Comparison of ENCODE assay signal across 22 mouse cellular contexts in the genomic region with DNA sequence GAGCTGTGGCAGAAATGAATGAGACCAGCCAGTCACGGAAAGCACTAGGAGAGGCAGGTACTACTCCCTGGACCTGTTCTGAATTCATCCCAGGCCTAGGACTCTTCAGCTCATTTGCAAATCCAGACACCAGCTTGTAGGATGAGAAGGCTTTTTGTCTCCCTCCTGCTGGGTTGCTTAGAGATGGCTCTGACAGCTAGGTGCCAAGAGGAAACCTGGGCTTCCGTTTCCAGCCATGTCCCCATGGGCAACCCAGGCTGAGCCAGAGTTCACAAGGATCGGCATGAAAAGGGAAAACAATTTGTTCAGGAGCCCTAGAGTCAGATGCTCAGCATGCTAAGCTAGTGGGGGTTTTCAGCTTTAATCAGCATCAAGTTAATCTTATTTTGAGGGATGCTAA.
A peak's percentile ranks its signal among the peaks of the same experiment; 100 is the strongest.
DNase-seq lines count a peak whose midpoint lies in the region; ATAC-seq and TF ChIP-seq lines count a peak whose summit lies in the region.
"Had no signal": no experiment of that assay in that cellular context is flagged by ENCODE, and none has a peak within 500 bp of the region (broad histone marks: within the 10 kb centered on the region; RNA-seq: fewer than 3 reads in every experiment).

No protein-coding gene starts in this region.

- WGBS in intestine, postnatal 0 days, result 63% methylated on average over 3 of the region's 3 CpGs

- no peaks in the 10 kb centered on the region for H3K9me3 ChIP-seq in intestine, postnatal 0 days (ENCODE audit: control insufficient read depth)
- H3K9me3 ChIP-seq: embryonic facial prominence, embryonic 15.5 days; forebrain, embryonic 10.5 days; heart, embryonic 13.5 days; hindbrain, embryonic 12.5 days had no signal

- no peak overlapping the region for H3K4me3 ChIP-seq in layer of hippocampus, adult 2 months
- no peak overlapping the region for H3K4me3 ChIP-seq in intestine, postnatal 0 days (ENCODE audit: low read depth, low read length)
- H3K4me3 ChIP-seq: embryonic facial prominence, embryonic 15.5 days; erythroblast, embryonic 14.5 days; forebrain, embryonic 10.5 days; heart, embryonic 13.5 days; hindbrain, embryonic 12.5 days had no signal

- no peak for ATAC-seq in intestine, postnatal 0 days
- ATAC-seq: forebrain, embryonic 16.5 days; hindbrain, postnatal 0 days; Patski had no signal

- H3K36me3 ChIP-seq in intestine, postnatal 0 days (ENCODE audit: control insufficient read depth, insufficient read depth), result no peaks in the 10 kb centered on the region
- H3K36me3 ChIP-seq: embryonic facial prominence, embryonic 15.5 days; forebrain, embryonic 10.5 days; heart, embryonic 13.5 days; hindbrain, embryonic 12.5 days had no signal

- no peaks in the 10 kb centered on the region for H3K27me3 ChIP-seq in intestine, postnatal 0 days (replicated peaks; ENCODE audit: control insufficient read depth, insufficient read depth, low read length)
- H3K27me3 ChIP-seq: embryonic facial prominence, embryonic 15.5 days; hindbrain, embryonic 12.5 days; Patski had no signal

- H3K4me2 ChIP-seq in intestine, postnatal 0 days (replicated peaks; ENCODE audit: low read depth), result no peak overlapping the region
- H3K4me2 ChIP-seq: embryonic facial prominence, embryonic 15.5 days; heart, embryonic 13.5 days; hindbrain, embryonic 12.5 days had no signal

- no peaks in the 10 kb centered on the region for H3K4me1 ChIP-seq in intestine, postnatal 0 days (replicated peaks; ENCODE audit: control insufficient read depth, insufficient read depth, low read length)
- H3K4me1 ChIP-seq: embryonic facial prominence, embryonic 15.5 days; forebrain, embryonic 10.5 days; heart, embryonic 13.5 days had no signal

- no peak for DNase-seq in layer of hippocampus, adult 2 months (ENCODE audit: low spot score in 2 of 2)
- no peak for DNase-seq in layer of hippocampus, postnatal 36 days
- DNase-seq in cerebellum, adult 11-12 months, result peak; percentile 83
- peak; percentile 80 for DNase-seq in cerebellum, adult 9-10 months
- peak; percentile 63 to 74 for DNase-seq in cerebellum, postnatal 25 days
- DNase-seq in lung, postnatal 36 days, result no peak
- no peak for DNase-seq in ovary, postnatal 10 days (ENCODE audit: low spot score)
- DNase-seq: adrenal gland, adult 2 months; adrenal gland, postnatal 25 days; embryo, embryonic 11 days; gastrocnemius, postnatal 10 days; heart, postnatal 4 days; kidney, adult 18-20 months had no signal

- peak overlapping the region; percentile 40; the same call in 1 of the 2 replicates for H3K27ac ChIP-seq in layer of hippocampus, adult 2 months
- H3K27ac ChIP-seq in intestine, postnatal 0 days (ENCODE audit: low read depth, low read length), result no peak overlapping the region
- H3K27ac ChIP-seq: embryonic facial prominence, embryonic 15.5 days; forebrain, embryonic 10.5 days; heart, embryonic 13.5 days; hindbrain, embryonic 12.5 days; hindbrain, postnatal 0 days had no signal

- H3K9ac ChIP-seq in intestine, postnatal 0 days (ENCODE audit: low read depth, low read length), result no peak overlapping the region
- H3K9ac ChIP-seq: embryonic facial prominence, embryonic 15.5 days; heart, embryonic 13.5 days; hindbrain, embryonic 12.5 days had no signal

- TF ChIP-seq CTCF in layer of hippocampus, adult 2 months (conservative IDR thresholded peaks at IDR 0.05), result no peak
- no peak for TF ChIP-seq CTCF in intestine, postnatal 0 days (IDR thresholded peaks at IDR 0.05; ENCODE audit: low read depth)

Comparison
In these comparisons a context has a peak if more than half of its experiments do, and no peak if none do; other contexts are left out.
1. DNase-seq: peak in cerebellum, adult 11-12 months (single experiment), cerebellum, adult 9-10 months (single experiment) and cerebellum, postnatal 25 days (2 of 2); none in layer of hippocampus, adult 2 months (0 of 2), layer of hippocampus, postnatal 36 days (0 of 2), lung, postnatal 36 days (single experiment) and ovary, postnatal 10 days (single experiment).